Mouse (Mus musculus): ENCODE measurements around the gene Acss1. TPM values are rescaled to one million over a fixed set of nuclear protein-coding genes. Genes with fewer than 3 reads are reported as not detected.
A peak's percentile ranks its signal among the peaks of the same experiment; 100 is the strongest.

Gene Acss1
- polyA plus RNA-seq, 1 experiment = 9.4 TPM

- no peak overlapping the region for H3K27ac ChIP-seq (ENCODE audit: insufficient read depth, low read depth, low read length)
Observed at GRCm38 (mm10) chr2:150656975-150657768, 11.1 kb downstream of the Acss1 start.

GRCm38 (mm10) chr2:150656112-150656511 is 12.2 kb downstream of the Acss1 start:
- Histone ChIP-seq H3K4me3 (ENCODE audit: insufficient read depth, low read length) (no peak overlapping the region), H3K27ac (ENCODE audit: insufficient read depth, low read depth, low read length) (no peak overlapping the region), H3K4me1 (ENCODE audit: control insufficient read depth, insufficient read depth, low read length) (peaks cover 8% of the 10 kb centered on the region)
- TF ChIP-seq POLR2A (IDR thresholded peaks at IDR 0.05; ENCODE audit: borderline replicate concordance, low read depth, low read length) (no peak), CTCF (IDR thresholded peaks at IDR 0.05; ENCODE audit: low read depth, low read length) (no peak)

More at GRCm38 (mm10) chr2:150656975-150657768, 11.1 kb downstream of the Acss1 start:
- no peak for TF ChIP-seq CTCF (IDR thresholded peaks at IDR 0.05; ENCODE audit: low read depth, low read length)
- TF ChIP-seq POLR2A (IDR thresholded peaks at IDR 0.05; ENCODE audit: borderline replicate concordance, low read depth, low read length) = no peak
- Histone ChIP-seq H3K4me1 (ENCODE audit: control insufficient read depth, insufficient read depth, low read length) (peaks cover 19% of the 10 kb centered on the region), H3K4me3 (ENCODE audit: insufficient read depth, low read length) (no peak overlapping the region)

- peaks cover 5% of the 10 kb centered on the region for H3K4me1 ChIP-seq (ENCODE audit: control insufficient read depth, insufficient read depth, low read length)
Observed at GRCm38 (mm10) chr2:150655290-150655689, 13.0 kb downstream of the Acss1 start.

GRCm38 (mm10) chr2:150654814-150655213 is 13.5 kb downstream of the Acss1 start:
- Histone ChIP-seq H3K4me1 (ENCODE audit: control insufficient read depth, insufficient read depth, low read length) (peaks cover 5% of the 10 kb centered on the region), H3K27ac (ENCODE audit: insufficient read depth, low read depth, low read length) (no peak overlapping the region), H3K4me3 (ENCODE audit: insufficient read depth, low read length) (no peak overlapping the region)
- TF ChIP-seq POLR2A (IDR thresholded peaks at IDR 0.05; ENCODE audit: borderline replicate concordance, low read depth, low read length) (no peak), CTCF (IDR thresholded peaks at IDR 0.05; ENCODE audit: low read depth, low read length) (no peak)

More at GRCm38 (mm10) chr2:150655290-150655689, 13.0 kb downstream of the Acss1 start:
- Histone ChIP-seq H3K27ac (ENCODE audit: insufficient read depth, low read depth, low read length) (no peak overlapping the region), H3K4me3 (ENCODE audit: insufficient read depth, low read length) (no peak overlapping the region)
- TF ChIP-seq CTCF (IDR thresholded peaks at IDR 0.05; ENCODE audit: low read depth, low read length) = no peak
- no peak for TF ChIP-seq POLR2A (IDR thresholded peaks at IDR 0.05; ENCODE audit: borderline replicate concordance, low read depth, low read length)

DNA sequence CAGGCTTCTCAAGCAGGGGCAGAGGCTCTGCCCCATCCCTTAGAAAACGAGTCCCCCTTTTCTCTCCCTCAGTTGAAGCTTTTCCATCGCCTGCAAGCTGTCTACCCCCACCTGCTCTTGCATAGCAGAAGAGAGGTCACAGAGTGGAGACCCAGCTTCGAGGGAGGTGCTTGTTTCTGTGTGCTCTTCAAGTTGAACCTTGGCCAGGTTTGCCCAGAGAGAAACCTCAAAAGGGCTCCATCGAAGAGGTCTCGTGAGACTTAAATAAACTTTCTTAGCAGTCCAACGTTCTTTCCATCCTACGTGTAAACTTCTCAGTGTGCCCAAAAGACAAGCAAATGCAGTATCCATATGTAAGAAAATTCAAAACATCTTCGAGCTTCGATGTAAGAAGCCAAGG is 16.9 kb downstream of the Acss1 start:
- Histone ChIP-seq H3K4me1 (ENCODE audit: control insufficient read depth, insufficient read depth, low read length) (peaks cover 15% of the 10 kb centered on the region), H3K27ac (ENCODE audit: insufficient read depth, low read depth, low read length) (no peak overlapping the region), H3K4me3 (ENCODE audit: insufficient read depth, low read length) (no peak overlapping the region)
- TF ChIP-seq CTCF (IDR thresholded peaks at IDR 0.05; ENCODE audit: low read depth, low read length) (no peak), POLR2A (IDR thresholded peaks at IDR 0.05; ENCODE audit: borderline replicate concordance, low read depth, low read length) (no peak)

DNA sequence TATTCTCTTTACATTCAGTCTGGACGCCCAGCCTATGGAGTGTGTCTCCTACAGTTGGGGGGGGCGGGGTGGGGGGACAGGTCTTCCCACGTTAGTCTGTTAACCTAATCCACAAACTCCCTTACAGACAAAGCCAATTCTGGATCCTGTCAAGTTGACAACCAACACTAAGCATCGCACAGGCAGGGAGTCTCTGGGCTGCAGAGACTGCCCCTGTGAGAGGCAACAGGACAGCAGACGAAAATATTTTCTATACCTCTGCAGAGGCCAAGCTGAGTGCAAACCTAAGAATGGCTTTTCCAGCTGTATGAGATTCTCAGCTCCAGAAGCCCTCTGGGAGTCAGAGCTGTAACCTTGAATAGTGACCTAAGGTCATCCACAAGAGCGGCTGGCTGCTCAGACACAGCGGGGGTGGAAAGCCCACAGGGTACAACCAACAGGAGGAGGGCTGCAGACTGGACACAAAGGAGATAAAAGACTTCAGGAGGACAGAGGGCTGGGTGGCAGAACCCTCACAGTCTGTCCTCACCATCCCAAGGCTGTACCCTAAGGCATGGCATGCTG is 17.7 kb downstream of the Acss1 start:
- no peak for TF ChIP-seq POLR2A (IDR thresholded peaks at IDR 0.05; ENCODE audit: borderline replicate concordance, low read depth, low read length)
- TF ChIP-seq CTCF (IDR thresholded peaks at IDR 0.05; ENCODE audit: low read depth, low read length) = no peak
- H3K4me1 ChIP-seq (ENCODE audit: control insufficient read depth, insufficient read depth, low read length) = peaks cover 13% of the 10 kb centered on the region
- no peak overlapping the region for H3K27ac ChIP-seq (ENCODE audit: insufficient read depth, low read depth, low read length)
- no peak overlapping the region for H3K4me3 ChIP-seq (ENCODE audit: insufficient read depth, low read length)

DNA sequence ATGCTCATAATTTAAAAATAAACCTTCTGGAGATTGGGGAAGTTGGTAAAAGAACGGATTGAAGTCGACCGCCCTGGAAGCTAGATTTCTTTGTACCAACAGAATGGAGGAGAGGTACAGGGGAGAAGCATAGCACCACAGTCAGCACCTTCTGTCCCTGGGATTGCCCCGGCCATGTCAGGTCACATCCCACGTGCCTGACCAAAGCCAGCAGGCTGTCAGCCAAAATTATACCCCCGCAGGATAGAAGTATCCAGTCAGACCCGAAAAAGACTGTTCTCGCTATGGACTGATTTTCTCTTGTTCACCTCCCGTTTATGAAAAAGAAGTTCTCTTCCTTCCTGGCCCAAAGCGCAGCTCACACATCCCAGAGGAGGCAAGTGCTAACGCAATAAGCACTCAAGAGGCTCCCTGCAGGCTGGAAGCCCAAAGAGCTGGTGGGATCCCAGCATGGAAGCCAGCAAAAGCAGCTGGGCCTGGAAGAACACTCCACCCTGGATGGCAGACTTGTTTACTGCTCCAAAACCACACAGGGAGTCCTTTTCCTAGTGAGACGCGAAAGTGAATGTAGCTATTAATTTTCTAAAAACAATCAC is 19.9 kb downstream of the Acss1 start:
- TF ChIP-seq POLR2A (IDR thresholded peaks at IDR 0.05; ENCODE audit: borderline replicate concordance, low read depth, low read length) (no peak), CTCF (IDR thresholded peaks at IDR 0.05; ENCODE audit: low read depth, low read length) (no peak)
- H3K4me1 ChIP-seq (ENCODE audit: control insufficient read depth, insufficient read depth, low read length) = peaks cover 13% of the 10 kb centered on the region

DNA sequence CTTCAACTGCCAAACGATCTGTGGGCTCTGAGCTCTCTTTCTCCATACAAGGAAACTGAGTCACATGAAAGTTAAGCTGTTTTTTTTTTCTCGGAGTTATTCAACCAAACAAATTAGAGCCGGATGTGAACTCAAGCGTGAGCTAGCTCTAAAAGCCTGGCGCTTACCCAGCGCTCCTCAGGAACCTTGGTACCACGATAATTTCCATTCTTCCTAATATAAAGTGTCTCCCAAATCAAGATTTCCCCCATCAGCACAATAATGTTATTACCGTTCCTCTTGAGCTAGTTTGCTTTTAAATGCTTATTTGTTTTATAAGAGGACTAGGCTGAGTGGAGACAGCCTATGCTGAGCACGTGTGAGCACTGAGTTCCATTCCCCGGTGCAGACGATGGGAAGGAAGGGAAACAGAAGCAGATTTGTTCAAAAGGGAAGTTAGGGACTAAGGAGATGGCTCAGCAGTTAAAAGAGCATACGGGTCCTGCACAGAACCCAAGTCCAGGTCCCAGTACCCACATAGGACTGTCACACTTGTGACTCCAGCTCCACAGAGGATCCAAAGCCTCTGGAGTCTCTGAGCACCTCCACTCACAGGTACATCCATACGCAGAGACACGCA is 20.5 kb downstream of the Acss1 start:
- Histone ChIP-seq H3K27ac (ENCODE audit: insufficient read depth, low read depth, low read length) (peak overlapping the region; percentile 83), H3K4me1 (ENCODE audit: control insufficient read depth, insufficient read depth, low read length) (peaks cover 13% of the 10 kb centered on the region)

More for the DNA sequence above, 19.9 kb downstream of the Acss1 start:
- peak overlapping the region; percentile 83 for H3K27ac ChIP-seq (ENCODE audit: insufficient read depth, low read depth, low read length)
- H3K4me3 ChIP-seq (ENCODE audit: insufficient read depth, low read length) = 0 out of 2 replicates have a peak overlapping the region, but pooled peaks have one; percentile 21

GRCm38 (mm10) chr2:150646411-150647121 is 21.7 kb downstream of the Acss1 start:
- H3K4me1 ChIP-seq (ENCODE audit: control insufficient read depth, insufficient read depth, low read length) = peaks cover 13% of the 10 kb centered on the region
- no peak for TF ChIP-seq POLR2A (IDR thresholded peaks at IDR 0.05; ENCODE audit: borderline replicate concordance, low read depth, low read length)
- no peak overlapping the region for H3K27ac ChIP-seq (ENCODE audit: insufficient read depth, low read depth, low read length)
- no peak overlapping the region for H3K4me3 ChIP-seq (ENCODE audit: insufficient read depth, low read length)

More for the DNA sequence above, 20.5 kb downstream of the Acss1 start:
- 0 out of 2 replicates have a peak overlapping the region, but pooled peaks have one; percentile 21 for H3K4me3 ChIP-seq (ENCODE audit: insufficient read depth, low read length)
- TF ChIP-seq CTCF (IDR thresholded peaks at IDR 0.05; ENCODE audit: low read depth, low read length) (no peak), POLR2A (IDR thresholded peaks at IDR 0.05; ENCODE audit: borderline replicate concordance, low read depth, low read length) (no peak)

Data from bone marrow macrophage, adult 2 months (primary cell).